Mouse (Mus musculus) layer of hippocampus, adult 6 months (tissue): Measurements from ENCODE around the gene Pawr. TPM values are rescaled to one million over a fixed set of nuclear protein-coding genes. Genes with fewer than 3 reads are reported as not detected.

Experiments used
- long read RNA-seq, 2 experiments: library from polyadenylated mRNA; unstranded; transcript quantifications; one replicate each; pipeline ENCODE4 v2.0.0; 2019 to 2020
- microRNA-seq: library from miRNA; unstranded; fragments of <30 nt; microRNA quantifications from one replicate; pipeline ENCODE4 v1.2.0, GENCODE M21; 2020
- polyA plus RNA-seq: library from polyadenylated mRNA; unstranded; fragments of <200 nt; fragmentation: Nextera tagmentation; gene quantifications from 2 replicates; pipeline ENCODE4 v1.2.3, GENCODE M21; 2021

Pawr gene
- polyA plus RNA-seq, result 0.49 and 0.55 TPM in 2 replicates
- long read RNA-seq, experiment 1, partial matches to known transcripts, result 1 of 2 reads
- long read RNA-seq, experiment 1, other reads (novel, unspliced or antisense), result 1 of 2 reads
- long read RNA-seq, experiment 2, partial matches to known transcripts, result 2 of 7 reads
- long read RNA-seq, experiment 2, other reads (novel, unspliced or antisense), result 1 of 7 reads

GRCm38 (mm10) chr10:108331784-108332561, at the start of gene Pawr:
Pawr (plus strand) TSS chr10:108332121.

Small RNA genes lying within 50 kb of the gene (microRNA-seq; reads per million reads assigned to microRNA genes)
- gene Gm25591, result not detected

Other genes with a start within 250 kb of the Pawr start
- 21.8 and 24.1 TPM in 2 replicates for gene Ppp1r12a, start 169.9 kb upstream of the Pawr start, polyA plus RNA-seq